Mouse (Mus musculus) liver, embryonic 13.5 days (tissue): Measurements from ENCODE around the gene Smu1. TPM values are rescaled to one million over a fixed set of nuclear protein-coding genes. Genes with fewer than 3 reads are reported as not detected.
"Not testable (repeated sequence)": the region's sequence is repeated elsewhere in the genome, so short reads cannot be mapped to it uniquely, and the experiment has no call there.

Experiments used
- ATAC-seq: fragments of 200-750 bp; cut with Nextera tagmentation; 2 replicates; pipeline ENCODE4 v1.8.0; 2017; ENCODE audit warnings: low read depth, mild to moderate bottlenecking, moderate number of reproducible peaks, moderate library complexity
- DNase-seq: peaks from one replicate; pipeline ENCODE4 v3.0.0; 2022
- H3K27ac ChIP-seq: fragments of 300-500 bp; sonication (generic); 2 replicates; pipeline ENCODE4 v1.5.1; 2015; ENCODE audit warnings: moderate library complexity, mild to moderate bottlenecking, inconsistent platforms
- H3K27me3 ChIP-seq: fragments of 300-500 bp; sonication (generic); 2 replicates; pipeline ENCODE4 v1.6.1; 2015; ENCODE audit warnings: mild to moderate bottlenecking, inconsistent platforms
- H3K36me3 ChIP-seq: fragments of 300-500 bp; sonication (generic); 2 replicates; pipeline ENCODE4 v1.6.1; 2015; ENCODE audit warnings: mild to moderate bottlenecking, inconsistent platforms
- H3K4me1 ChIP-seq: fragments of 300-500 bp; sonication (generic); replicated peaks from 2 replicates; pipeline ENCODE4 v1.6.1; 2015; ENCODE audit warnings: inconsistent platforms
- H3K4me2 ChIP-seq: fragments of 300-500 bp; sonication (generic); 2 replicates; pipeline ENCODE4 v1.6.1; 2015; ENCODE audit warnings: inconsistent platforms, mild to moderate bottlenecking, moderate library complexity
- H3K4me3 ChIP-seq: fragments of 300-500 bp; sonication (generic); replicated peaks from 2 replicates; pipeline ENCODE4 v1.5.1; 2015; ENCODE audit warnings: mild to moderate bottlenecking, inconsistent platforms
- H3K9ac ChIP-seq: fragments of 300-500 bp; sonication (generic); 2 replicates; pipeline ENCODE4 v1.6.1; 2015; ENCODE audit warnings: mild to moderate bottlenecking, inconsistent platforms
- H3K9me3 ChIP-seq: fragments of 300-500 bp; sonication (generic); replicated peaks from 2 replicates; pipeline ENCODE4 v1.6.1; 2016; ENCODE audit warnings: inconsistent platforms
- WGBS: fragments of 180-500 bp; shearing (Covaris S2); methylation state at CpG from one replicate; pipeline ENCODE4 v1.1.7; 2015; ENCODE audit not compliant: insufficient replicate concordance; 5-methylcytosine and 5-hydroxymethylcytosine counted together
- polyA plus RNA-seq: library from polyadenylated mRNA; unstranded; fragments of >200 nt; fragmentation: Nextera tagmentation; extraction: Ambion mirVana; gene quantifications from 2 replicates; pipeline ENCODE4 v1.2.1, GENCODE M21; 2015

Smu1 gene
- 96.1 and 106 TPM in 2 replicates for polyA plus RNA-seq

DNA sequence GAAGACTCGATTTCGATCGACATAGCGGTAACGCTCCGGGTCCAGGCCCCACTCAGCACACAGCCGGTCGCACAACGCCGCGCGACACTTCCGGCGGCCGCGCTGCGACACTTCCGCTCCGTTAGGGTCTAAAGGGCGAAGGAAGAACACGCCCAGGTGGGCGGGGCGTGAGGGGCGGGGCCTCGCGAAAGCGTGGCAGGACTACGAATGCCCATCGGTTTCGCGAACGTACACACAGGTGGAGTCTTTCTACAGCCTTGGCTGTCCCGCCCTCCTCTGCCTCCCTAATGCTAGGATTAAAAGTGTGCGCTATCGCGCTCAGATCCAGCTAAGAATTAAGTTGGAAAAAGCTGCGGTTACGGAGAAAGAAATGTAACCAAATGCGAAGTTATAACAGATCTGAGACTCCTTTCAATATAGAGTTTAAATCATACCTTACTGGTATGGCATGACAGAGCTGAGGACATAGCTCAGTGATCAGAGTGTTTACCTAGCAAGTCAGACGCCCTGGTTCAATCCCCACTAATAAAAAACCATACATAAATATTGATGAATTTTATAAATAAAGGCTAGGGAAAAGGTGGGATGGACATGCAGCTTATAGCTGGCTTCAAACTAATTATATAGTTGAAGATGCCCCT is at the start of gene Smu1:
Smu1 (minus strand) TSS at position 144 of the 641 bp plus-strand sequence.
- no peaks in the 10 kb centered on the region for H3K9me3 ChIP-seq
- H3K27ac ChIP-seq: peak within 1 kb of the TSS; percentile 84
- under 1% methylated on average over 40 of the region's 40 CpGs for WGBS
- peaks cover 28% of the 10 kb centered on the region for H3K36me3 ChIP-seq
- peak within 1 kb of the TSS; percentile 99 for H3K4me3 ChIP-seq
- H3K4me1 ChIP-seq: peaks cover 14% of the 10 kb centered on the region
- H3K9ac ChIP-seq: peak within 1 kb of the TSS; percentile 91
- DNase-seq (peak; percentile 95), ATAC-seq (peak; percentile 95)
- H3K4me2 ChIP-seq: peak within 1 kb of the TSS; percentile 82
- no peaks in the 10 kb centered on the region; the same call in 1 of the 2 replicates for H3K27me3 ChIP-seq

DNA sequence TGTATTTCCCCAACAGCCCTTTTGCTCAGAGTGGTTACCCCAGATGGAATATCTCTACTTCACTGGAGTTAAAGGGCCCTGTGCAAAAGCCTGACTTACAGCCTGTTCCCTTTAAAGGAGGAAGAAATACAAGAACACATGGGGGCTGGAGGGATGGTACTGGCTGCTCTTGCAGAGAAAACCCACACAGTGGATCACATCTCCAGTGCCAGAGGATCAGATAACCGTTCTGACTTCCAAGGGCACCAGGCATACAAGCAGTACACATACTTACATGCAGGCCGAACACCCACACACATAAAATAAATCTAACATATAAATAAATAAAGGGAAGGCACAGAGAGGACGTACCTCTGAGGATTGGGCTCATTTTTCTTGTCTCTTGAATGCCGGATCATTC is 49.7 kb upstream of the Smu1 start:
- Histone ChIP-seq H3K9me3 (no peaks in the 10 kb centered on the region), H3K27ac (no peak overlapping the region), H3K9ac (no peak overlapping the region), H3K4me2 (no peak overlapping the region), H3K27me3 (no peaks in the 10 kb centered on the region), H3K4me3 (no peak overlapping the region), H3K36me3 (peaks cover 98% of the 10 kb centered on the region), H3K4me1 (no peaks in the 10 kb centered on the region)
- no peak for DNase-seq
- no peak for ATAC-seq
- 90% methylated on average over 4 of the region's 4 CpGs for WGBS

DNA sequence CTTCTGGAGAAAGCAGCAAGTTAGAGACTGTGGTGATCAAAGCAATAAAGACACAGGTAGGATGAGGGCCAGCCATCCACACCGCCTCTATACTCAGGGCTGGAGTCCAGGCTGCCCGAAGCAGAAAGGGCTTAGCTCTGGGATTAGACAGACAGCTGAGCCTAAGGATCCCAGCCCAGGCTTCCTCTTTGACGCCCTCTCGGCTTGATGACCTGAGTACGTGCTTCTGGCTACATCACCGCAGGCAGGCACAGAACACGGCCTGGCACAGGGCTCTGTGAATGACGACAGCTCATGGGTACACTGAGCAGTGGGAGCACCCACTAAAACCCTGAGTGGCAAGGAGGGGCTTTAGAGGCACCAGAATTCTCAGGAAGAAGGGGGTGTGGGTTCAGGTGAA is 47.7 kb upstream of the Smu1 start:
- H3K27me3 ChIP-seq: no peaks in the 10 kb centered on the region
- H3K4me1 ChIP-seq: peaks cover 15% of the 10 kb centered on the region
- no peaks in the 10 kb centered on the region for H3K9me3 ChIP-seq
- H3K36me3 ChIP-seq: peaks cover 80% of the 10 kb centered on the region
- no peak overlapping the region for H3K4me3 ChIP-seq
- no peak overlapping the region for H3K4me2 ChIP-seq
- WGBS: 89% methylated on average over 8 of the region's 8 CpGs
- no peak overlapping the region for H3K9ac ChIP-seq
- DNase-seq (no peak), ATAC-seq (no peak)
- no peak overlapping the region for H3K27ac ChIP-seq

DNA sequence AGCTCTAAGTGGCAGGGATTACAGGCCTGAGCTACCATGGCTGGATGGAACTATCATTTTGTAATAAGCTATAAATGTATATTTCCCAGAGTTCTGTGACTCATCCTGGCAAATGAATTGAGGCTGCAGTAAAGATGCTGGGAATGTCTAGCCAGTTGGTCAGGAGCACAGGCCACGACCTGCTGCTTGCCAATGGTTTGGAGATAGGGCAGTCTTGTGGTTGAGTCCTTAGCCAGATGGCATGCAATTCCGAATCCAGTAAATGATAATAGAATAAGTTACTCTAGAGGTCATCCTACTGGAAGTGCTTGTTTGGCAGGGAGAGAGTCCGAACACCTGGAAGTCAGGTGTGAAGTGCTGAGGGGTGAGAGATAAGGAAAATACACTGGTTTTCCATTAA is 45.1 kb upstream of the Smu1 start:
- H3K36me3 ChIP-seq: peaks cover 55% of the 10 kb centered on the region
- 84% methylated on average over 3 of the region's 3 CpGs for WGBS

DNA sequence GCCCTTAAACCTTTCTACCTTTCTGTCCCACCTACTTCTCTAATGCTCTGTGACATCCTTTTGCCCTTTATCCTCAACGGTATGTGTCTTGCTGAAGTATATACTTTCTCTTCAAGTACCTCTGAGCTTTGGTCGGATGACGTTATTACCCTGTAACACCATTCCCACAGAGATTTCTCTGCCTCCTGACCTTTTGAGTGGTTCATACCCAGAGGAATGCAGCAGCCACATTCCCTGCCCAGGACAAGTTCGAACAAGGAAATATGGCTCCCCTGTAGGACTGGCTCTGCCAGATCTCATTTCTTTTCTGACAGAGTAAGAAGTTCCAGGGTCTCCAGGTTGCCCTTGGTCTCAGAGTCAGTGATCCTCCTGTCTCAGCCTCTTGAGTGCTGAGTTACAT is 44.2 kb upstream of the Smu1 start:
- peaks cover 52% of the 10 kb centered on the region for H3K36me3 ChIP-seq
- H3K27me3 ChIP-seq: no peaks in the 10 kb centered on the region

More for the DNA sequence above, 45.1 kb upstream of the Smu1 start:
- Histone ChIP-seq H3K4me3 (no peak overlapping the region), H3K4me2 (no peak overlapping the region), H3K27ac (no peak overlapping the region), H3K9ac (no peak overlapping the region), H3K4me1 (peaks cover 15% of the 10 kb centered on the region), H3K27me3 (no peaks in the 10 kb centered on the region), H3K9me3 (no peaks in the 10 kb centered on the region)
- no peak for ATAC-seq
- no peak for DNase-seq

DNA sequence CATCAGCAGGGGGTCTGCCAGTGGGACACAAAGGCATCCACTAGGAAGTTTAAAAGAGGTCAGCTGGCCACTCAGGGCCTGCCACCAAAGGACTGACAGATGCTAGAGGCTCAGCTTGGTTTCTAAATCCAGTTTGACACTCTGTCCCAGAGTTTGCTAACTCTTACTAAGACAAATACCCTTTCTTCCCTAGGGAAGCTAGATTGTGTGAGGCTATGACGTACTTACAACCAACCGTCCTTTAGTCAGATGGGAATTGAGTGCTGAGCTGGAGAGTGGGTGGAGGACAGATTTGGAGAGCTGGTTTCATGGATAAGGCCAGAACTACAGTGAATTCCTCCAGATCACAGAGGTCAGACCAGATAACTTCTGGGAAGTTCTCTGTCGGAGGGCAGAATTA is 43.1 kb upstream of the Smu1 start:
- Histone ChIP-seq H3K4me2 (no peak overlapping the region), H3K27ac (no peak overlapping the region), H3K4me1 (peaks cover 15% of the 10 kb centered on the region), H3K9ac (no peak overlapping the region), H3K9me3 (no peaks in the 10 kb centered on the region), H3K36me3 (peaks cover 45% of the 10 kb centered on the region), H3K27me3 (no peaks in the 10 kb centered on the region), H3K4me3 (no peak overlapping the region)
- ATAC-seq: peak; percentile 48; the same call in 1 of the 2 replicates
- DNase-seq: no peak
- WGBS: 36% methylated on average over 3 of the region's 3 CpGs

More for the DNA sequence above, 44.2 kb upstream of the Smu1 start:
- 84% methylated on average over 4 of the region's 4 CpGs for WGBS
- Histone ChIP-seq H3K9me3 (no peaks in the 10 kb centered on the region), H3K4me2 (no peak overlapping the region), H3K27ac (no peak overlapping the region), H3K4me1 (peaks cover 15% of the 10 kb centered on the region), H3K4me3 (no peak overlapping the region), H3K9ac (no peak overlapping the region)
- DNase-seq (no peak), ATAC-seq (no peak)

DNA sequence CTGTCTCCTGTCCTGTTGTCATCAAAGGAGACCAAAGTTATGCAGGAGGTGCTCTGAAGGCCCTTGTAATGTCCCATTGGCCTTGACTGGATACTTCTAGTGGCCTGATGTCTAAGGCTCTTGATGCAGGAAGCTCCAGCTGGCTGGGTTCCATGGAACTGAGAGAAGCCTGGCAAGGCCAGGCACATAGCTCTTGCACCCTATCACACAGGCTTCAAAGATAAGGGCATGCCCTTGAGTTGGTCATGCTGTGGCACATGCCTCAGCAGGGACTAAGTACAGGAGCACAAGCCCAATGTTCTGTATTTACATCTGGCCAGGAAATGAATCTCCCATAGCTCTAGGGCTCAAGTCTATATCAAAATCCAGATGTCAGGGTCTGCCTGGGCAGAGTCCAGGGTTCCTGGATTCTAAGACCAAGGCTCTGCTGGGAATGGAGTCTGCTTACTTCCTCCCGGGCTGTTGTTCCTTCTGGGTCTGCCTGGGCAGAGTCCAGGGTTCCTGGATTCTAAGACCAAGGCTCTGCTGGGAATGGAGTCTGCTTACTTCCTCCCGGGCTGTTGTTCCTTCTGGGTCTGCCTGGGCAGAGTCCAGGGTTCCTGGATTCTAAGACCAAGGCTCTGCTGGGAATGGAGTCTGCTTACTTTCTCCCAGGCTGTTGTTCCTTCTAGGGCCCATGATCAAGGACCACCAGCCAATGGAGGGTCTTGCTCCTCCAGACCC is 41.3 kb upstream of the Smu1 start:
- H3K9me3 ChIP-seq, H3K27me3 ChIP-seq, H3K27ac ChIP-seq, H3K9ac ChIP-seq, DNase-seq, H3K4me2 ChIP-seq, H3K4me3 ChIP-seq: not testable (repeated sequence)
- Histone ChIP-seq H3K36me3 (peaks cover 27% of the 10 kb centered on the region), H3K4me1 (peaks cover 15% of the 10 kb centered on the region)
- 0 out of 2 replicates have a peak, but pooled peaks have one; percentile 29 for ATAC-seq
- 73% methylated on average over 2 of the region's 2 CpGs for WGBS

DNA sequence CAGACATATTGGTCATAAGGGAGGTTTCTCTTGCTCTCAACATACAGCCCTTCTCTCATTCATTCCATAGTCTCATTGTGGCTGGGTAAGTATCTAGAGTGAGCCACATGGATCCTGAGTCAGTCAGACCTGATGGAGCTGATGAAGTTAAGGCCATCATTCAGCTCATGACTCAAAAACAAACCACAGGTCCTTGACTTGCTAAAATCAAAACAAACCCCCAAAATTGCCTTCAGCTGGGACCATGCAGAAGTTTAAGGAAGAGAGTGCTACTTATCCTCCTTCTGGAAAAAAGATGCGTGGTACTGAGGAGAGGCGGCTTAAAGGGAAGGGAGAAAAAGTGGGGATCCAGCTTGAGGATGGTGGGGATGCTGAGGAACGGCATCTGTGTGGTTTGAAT is 38.0 kb upstream of the Smu1 start:
- no peaks in the 10 kb centered on the region for H3K27me3 ChIP-seq
- no peak overlapping the region for H3K9ac ChIP-seq
- no peak for DNase-seq
- no peak for ATAC-seq
- H3K4me2 ChIP-seq: no peak overlapping the region
- no peak overlapping the region for H3K27ac ChIP-seq
- H3K4me3 ChIP-seq: no peak overlapping the region
- WGBS: 71% methylated on average over 3 of the region's 3 CpGs
- no peaks in the 10 kb centered on the region for H3K9me3 ChIP-seq
- peaks cover under 1% of the 10 kb centered on the region; the same call in 1 of the 2 replicates for H3K4me1 ChIP-seq
- H3K36me3 ChIP-seq: peaks cover 10% of the 10 kb centered on the region; the same call in 1 of the 2 replicates

DNA sequence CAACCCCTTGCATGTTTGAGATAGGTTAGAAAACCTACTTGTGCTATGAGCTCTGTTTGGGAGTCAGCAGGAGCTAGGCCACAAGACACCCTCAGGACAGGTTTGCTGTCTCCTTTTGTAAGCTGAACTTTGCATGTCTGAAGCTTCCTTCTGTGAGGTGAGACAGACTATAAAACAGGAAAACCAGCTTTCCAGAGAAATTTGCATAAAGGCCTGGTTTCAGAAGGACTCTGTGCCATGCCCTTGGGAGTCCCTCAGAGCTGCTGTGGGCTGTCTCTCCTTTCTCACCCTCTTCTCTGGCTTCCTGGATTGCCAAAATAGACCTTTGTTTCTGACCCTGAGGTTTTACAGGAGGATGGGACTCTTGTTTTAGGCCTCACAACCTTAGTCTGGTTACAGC is 36.6 kb upstream of the Smu1 start:
- no peak overlapping the region for H3K4me2 ChIP-seq
- H3K4me3 ChIP-seq: no peak overlapping the region
- no peaks in the 10 kb centered on the region for H3K4me1 ChIP-seq
- H3K36me3 ChIP-seq: peaks cover 10% of the 10 kb centered on the region; the same call in 1 of the 2 replicates
- ATAC-seq (no peak), DNase-seq (no peak)
- H3K9me3 ChIP-seq: no peaks in the 10 kb centered on the region
- no peak overlapping the region for H3K9ac ChIP-seq
- H3K27ac ChIP-seq: no peak overlapping the region
- H3K27me3 ChIP-seq: no peaks in the 10 kb centered on the region

DNA sequence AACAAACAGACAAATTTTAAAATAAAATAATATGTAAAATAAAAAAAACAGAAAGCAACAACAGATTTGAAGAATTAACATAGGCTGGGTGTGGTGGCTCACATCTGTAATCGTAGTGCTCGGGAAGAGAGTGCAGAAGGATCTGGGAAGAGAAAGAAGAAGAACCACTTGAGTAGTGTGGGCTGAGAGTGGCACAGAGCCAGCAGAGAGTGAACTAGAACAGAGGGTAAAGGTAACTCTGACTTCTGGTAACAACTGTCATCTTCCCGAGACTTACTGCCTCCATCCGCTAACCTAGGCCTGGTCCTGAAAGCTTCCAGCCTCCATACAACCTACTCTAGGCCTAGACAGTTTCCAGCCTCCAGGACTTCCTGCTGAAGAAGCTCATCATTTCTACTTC is 33.5 kb upstream of the Smu1 start:
- no peak overlapping the region for H3K9ac ChIP-seq
- no peak overlapping the region for H3K27ac ChIP-seq
- H3K9me3 ChIP-seq: no peaks in the 10 kb centered on the region
- WGBS: 88% methylated on average over 4 of the region's 4 CpGs
- DNase-seq (no peak), ATAC-seq (no peak)
- H3K4me2 ChIP-seq: no peak overlapping the region
- H3K36me3 ChIP-seq: no peaks in the 10 kb centered on the region
- no peaks in the 10 kb centered on the region for H3K4me1 ChIP-seq
- no peak overlapping the region for H3K4me3 ChIP-seq
- no peaks in the 10 kb centered on the region for H3K27me3 ChIP-seq

DNA sequence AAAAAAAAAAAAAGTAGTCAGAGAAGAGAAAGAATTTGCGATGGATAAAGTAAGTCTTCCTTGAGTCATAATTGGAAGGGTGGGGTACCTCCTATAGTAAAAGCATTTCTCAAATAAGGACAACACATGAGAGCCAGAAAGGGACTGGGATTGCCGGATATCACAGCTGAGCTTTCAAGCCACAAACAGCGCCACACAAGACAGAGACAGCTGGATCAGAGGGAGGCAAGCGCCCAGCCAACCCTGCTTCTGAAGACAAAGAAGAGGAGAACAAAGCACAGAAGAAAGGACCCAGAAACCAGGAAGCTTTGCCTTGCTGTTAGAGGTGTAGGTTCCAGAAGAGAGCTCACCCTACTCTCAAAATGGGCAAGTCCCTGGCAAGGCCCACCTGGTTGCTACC is 28.9 kb upstream of the Smu1 start:
- Histone ChIP-seq H3K9ac (no peak overlapping the region), H3K36me3 (no peaks in the 10 kb centered on the region), H3K4me1 (peaks cover 19% of the 10 kb centered on the region), H3K27ac (no peak overlapping the region), H3K27me3 (no peaks in the 10 kb centered on the region), H3K4me2 (no peak overlapping the region), H3K4me3 (no peak overlapping the region), H3K9me3 (no peaks in the 10 kb centered on the region)
- 79% methylated on average over 4 of the region's 4 CpGs for WGBS
- ATAC-seq (no peak), DNase-seq (no peak)
